Mouse (Mus musculus) midbrain, postnatal 0 days (tissue): ENCODE data around the gene Ahnak. TPM values are rescaled to one million over a fixed set of nuclear protein-coding genes. Genes with fewer than 3 reads are reported as not detected.
"Not testable (repeated sequence)": the region's sequence is repeated elsewhere in the genome, so short reads cannot be mapped to it uniquely, and the experiment has no call there.

Experiments
- ATAC-seq: fragments of 200-750 bp; cut with Nextera tagmentation; 2 replicates; pipeline ENCODE4 v1.8.0; 2017; ENCODE audit warnings: moderate number of reproducible peaks, mild to moderate bottlenecking, moderate TSS enrichment, moderate library complexity; ENCODE audit not compliant: low FRiP score
- DNase-seq: peaks from one replicate; pipeline ENCODE4 v3.0.0-alpha.2; 2015; ENCODE audit warnings: low spot score
- H3K27ac ChIP-seq: fragments of 300-500 bp; sonication (generic); 2 replicates; pipeline ENCODE4 v1.5.1; 2014; ENCODE audit warnings: low read depth, mild to moderate bottlenecking, low read length, mixed read lengths
- H3K27me3 ChIP-seq: fragments of 300-500 bp; sonication (generic); 2 replicates; pipeline ENCODE4 v1.6.1; 2014; ENCODE audit warnings: low read length, control low read depth, mixed read lengths; ENCODE audit not compliant: insufficient read depth
- H3K36me3 ChIP-seq: fragments of 300-500 bp; sonication (generic); 2 replicates; pipeline ENCODE4 v1.6.1; 2014; ENCODE audit warnings: low read length, control low read depth, mixed read lengths; ENCODE audit not compliant: insufficient read depth
- H3K4me1 ChIP-seq: fragments of 300-500 bp; sonication (generic); 2 replicates; pipeline ENCODE4 v1.6.1; 2014; ENCODE audit warnings: mild to moderate bottlenecking, control low read depth, antibody characterized with exemption, low read length, mixed read lengths; ENCODE audit not compliant: insufficient read depth
- H3K4me2 ChIP-seq: fragments of 300-500 bp; sonication (generic); 2 replicates; pipeline ENCODE4 v1.6.1; 2014; ENCODE audit warnings: low read depth, mild to moderate bottlenecking, low read length, mixed read lengths; ENCODE audit not compliant: poor library complexity, severe bottlenecking
- H3K4me3 ChIP-seq: fragments of 300-500 bp; sonication (generic); 2 replicates; pipeline ENCODE4 v1.5.1; 2014; ENCODE audit warnings: low read depth, mild to moderate bottlenecking, low read length, moderate library complexity
- H3K9ac ChIP-seq: fragments of 300-500 bp; sonication (generic); replicated peaks from 2 replicates; pipeline ENCODE4 v1.6.1; 2014; ENCODE audit warnings: mild to moderate bottlenecking, low read length, moderate library complexity, mixed read lengths; ENCODE audit not compliant: poor library complexity, severe bottlenecking
- H3K9me3 ChIP-seq: fragments of 300-500 bp; sonication (generic); 2 replicates; pipeline ENCODE4 v1.6.1; 2016; ENCODE audit warnings: low read length, control low read depth
- CTCF ChIP-seq: IDR thresholded peaks from 2 replicates; pipeline ENCODE4 v1.5.1; 2016; ENCODE audit warnings: antibody characterized with exemption, mild to moderate bottlenecking
- WGBS: fragments of 180-500 bp; shearing (Covaris S2); extraction: QIAGEN DNeasy Blood & Tissue Kit; methylation state at CpG from one replicate; pipeline ENCODE4 v1.1.7; 2014; 5-methylcytosine and 5-hydroxymethylcytosine counted together
- polyA plus RNA-seq: library from polyadenylated mRNA; unstranded; fragments of >200 nt; fragmentation: Nextera tagmentation; extraction: Ambion mirVana; gene quantifications from 2 replicates; pipeline ENCODE4 v1.2.1, GENCODE M21; 2015
- total RNA-seq: library from RNA; depleted of rRNA; stranded (reverse); fragments of >200 nt; gene quantifications from 2 replicates; pipeline ENCODE4 v1.2.3, GENCODE M21; 2014

Gene Ahnak
- total and polyA plus RNA-seq, 2 experiments from 2014 or later = 4.4 to 13.0 TPM

DNA sequence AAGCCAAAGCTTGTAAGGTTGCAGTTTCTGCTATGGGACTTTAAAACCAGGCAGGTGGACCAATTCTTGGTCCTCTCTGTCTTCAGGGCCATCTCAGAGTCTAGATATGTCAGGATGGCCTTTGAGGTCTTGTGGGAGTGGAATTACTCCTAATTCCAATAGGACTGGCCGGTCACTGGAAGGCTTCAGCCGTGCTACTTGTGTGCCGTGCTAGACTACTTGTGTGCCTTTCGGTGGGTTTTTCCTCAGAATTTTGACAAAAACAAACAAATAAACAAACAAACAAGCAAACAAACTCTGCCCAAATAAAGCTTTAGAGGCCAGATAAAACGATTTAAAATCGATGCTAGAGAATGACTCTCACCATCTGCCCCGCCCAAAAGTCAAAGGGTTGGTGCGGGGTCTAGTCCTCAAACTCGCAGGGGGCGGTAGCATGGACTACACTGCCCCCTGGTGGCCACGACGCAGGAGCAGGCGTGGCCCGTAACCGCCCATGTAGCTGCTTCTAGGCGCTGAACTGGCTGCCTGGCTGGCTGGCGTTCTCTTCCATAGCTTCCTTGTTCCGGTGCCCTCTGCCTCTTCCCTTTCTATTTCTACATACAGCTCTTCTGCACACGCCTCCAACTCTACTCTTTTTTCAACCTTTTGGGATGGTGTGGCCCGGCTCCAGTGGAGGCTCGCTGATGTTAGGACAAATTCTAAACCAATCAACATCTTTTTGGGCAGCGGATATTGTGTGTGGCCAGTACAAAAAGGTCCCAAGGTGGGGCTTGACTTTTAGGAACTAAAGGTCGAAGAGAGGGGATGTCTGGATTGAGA lies 93.3 kb downstream of the Ahnak start:
- DNase-seq (peak; percentile 85), ATAC-seq (peak; percentile 93)
- Histone ChIP-seq H3K27me3 (no peaks in the 10 kb centered on the region), H3K9me3 (no peaks in the 10 kb centered on the region), H3K9ac (no peak overlapping the region), H3K4me2 (peak overlapping the region; percentile 37), H3K4me3 (no peak overlapping the region), H3K4me1 (no peaks in the 10 kb centered on the region), H3K27ac (no peak overlapping the region), H3K36me3 (no peaks in the 10 kb centered on the region)
- WGBS = 18% methylated on average over 23 of the region's 23 CpGs
- TF ChIP-seq CTCF = peak; percentile 94

DNA sequence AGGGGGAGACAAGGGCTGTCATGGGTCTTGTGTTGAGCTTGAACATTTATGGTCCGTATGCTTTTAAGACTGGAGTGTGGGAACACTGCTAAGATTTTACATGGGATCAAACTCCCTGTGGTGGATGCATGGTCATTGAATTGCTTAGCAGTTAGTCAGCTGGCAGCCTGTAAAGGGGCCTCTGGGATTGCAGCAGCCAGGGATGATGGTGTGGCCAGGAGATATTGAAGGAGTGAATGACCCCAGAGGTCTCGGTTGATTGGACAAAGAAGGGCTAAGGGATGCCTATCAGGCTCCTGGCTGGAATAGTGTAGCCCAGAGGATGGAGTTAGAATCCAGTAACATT lies 93.9 kb downstream of the Ahnak start:
- no peaks in the 10 kb centered on the region for H3K36me3 ChIP-seq
- no peaks in the 10 kb centered on the region for H3K9me3 ChIP-seq
- TF ChIP-seq CTCF = no peak
- H3K9ac ChIP-seq = no peak overlapping the region
- ATAC-seq (no peak), DNase-seq (no peak)
- no peak overlapping the region; the same call in 1 of the 2 replicates for H3K4me2 ChIP-seq
- no peak overlapping the region for H3K27ac ChIP-seq
- H3K27me3 ChIP-seq = no peaks in the 10 kb centered on the region
- H3K4me3 ChIP-seq = no peak overlapping the region
- WGBS = 91% methylated on average over 2 of the region's 2 CpGs
- H3K4me1 ChIP-seq = no peaks in the 10 kb centered on the region

DNA sequence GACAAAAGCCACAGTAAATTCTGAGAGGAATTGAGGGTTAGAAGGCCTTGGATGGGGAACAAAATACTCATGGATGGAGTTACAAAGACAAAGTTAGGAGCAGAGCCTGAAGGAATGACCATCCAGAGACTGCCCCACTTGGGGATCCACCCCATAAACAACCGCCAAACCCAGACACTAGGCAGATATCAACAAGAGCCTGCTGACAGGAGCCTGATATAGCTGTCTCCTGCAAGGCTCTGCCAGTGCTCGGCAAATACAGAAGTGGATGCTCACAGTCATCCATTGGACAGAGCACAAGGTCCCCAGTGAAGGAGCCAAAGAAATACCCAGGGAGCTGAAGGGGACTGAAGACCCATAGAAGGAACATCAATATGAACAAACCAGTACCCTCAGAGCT lies 94.8 kb downstream of the Ahnak start:
- DNase-seq, ATAC-seq, H3K36me3 ChIP-seq, H3K4me3 ChIP-seq, H3K27ac ChIP-seq, H3K4me2 ChIP-seq, H3K9ac ChIP-seq, H3K4me1 ChIP-seq, H3K9me3 ChIP-seq, H3K27me3 ChIP-seq: not testable (repeated sequence)
- 74% methylated on average over 2 of the region's 2 CpGs for WGBS

DNA sequence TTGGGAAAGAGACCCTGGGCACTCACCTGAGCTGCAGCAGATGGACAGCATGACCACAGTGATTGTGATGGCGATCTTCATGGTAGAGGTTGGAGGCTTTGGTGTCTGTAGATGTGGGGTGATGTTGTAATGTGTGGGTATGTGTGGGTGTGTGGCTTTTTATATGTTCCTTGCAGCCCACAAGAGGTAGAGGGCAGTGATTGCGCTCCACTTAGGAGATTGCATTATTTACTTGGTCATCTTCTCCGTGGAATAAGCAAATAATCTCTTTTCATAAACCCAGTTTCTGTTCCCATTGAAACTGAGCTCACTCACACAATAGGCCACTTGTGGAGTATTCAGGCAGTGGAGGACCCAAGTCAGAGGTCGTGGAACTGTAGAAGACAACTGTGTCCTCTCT lies 98.7 kb downstream of the Ahnak start, which contains the start of gene Scgb1a1:
Scgb1a1 (minus strand) TSS at position 138 of the 400 bp plus-strand sequence.
- DNase-seq = no peak
- TF ChIP-seq CTCF = no peak
- H3K4me2 ChIP-seq = no peak within 1 kb of the TSS
- H3K27ac ChIP-seq = no peak within 1 kb of the TSS
- WGBS = 82% methylated on average over 4 of the region's 4 CpGs
- no peak within 1 kb of the TSS for H3K4me3 ChIP-seq
- no peak within 1 kb of the TSS for H3K9ac ChIP-seq
- ATAC-seq = no peak
- no peaks in the 10 kb centered on the region for H3K4me1 ChIP-seq
- no peaks in the 10 kb centered on the region for H3K36me3 ChIP-seq
- no peaks in the 10 kb centered on the region for H3K27me3 ChIP-seq
- H3K9me3 ChIP-seq = no peaks in the 10 kb centered on the region

DNA sequence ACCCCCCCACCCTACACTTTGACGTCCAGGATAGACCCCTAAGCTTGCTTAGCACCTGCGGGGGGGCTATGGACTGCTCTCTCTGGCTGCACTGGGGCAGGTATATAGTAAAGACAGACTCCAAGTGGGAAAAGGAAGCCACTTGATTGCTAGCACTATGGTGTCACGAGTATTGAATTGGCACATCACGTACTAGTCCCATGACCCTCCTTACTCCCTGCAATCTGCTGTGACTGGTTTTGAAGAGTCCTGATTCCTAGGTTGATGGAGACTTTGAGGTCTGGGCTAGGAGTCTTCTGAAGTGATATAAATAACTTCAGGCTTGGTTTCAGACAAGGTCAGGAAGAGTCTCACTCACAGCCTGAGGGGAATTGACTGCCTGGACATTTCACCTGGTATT lies 101.1 kb downstream of the Ahnak start:
- DNase-seq (no peak), ATAC-seq (no peak)
- Histone ChIP-seq H3K4me2 (no peak overlapping the region), H3K36me3 (no peaks in the 10 kb centered on the region), H3K27ac (no peak overlapping the region), H3K27me3 (no peaks in the 10 kb centered on the region), H3K4me3 (no peak overlapping the region), H3K9ac (no peak overlapping the region), H3K4me1 (no peaks in the 10 kb centered on the region), H3K9me3 (no peaks in the 10 kb centered on the region)
- TF ChIP-seq CTCF = no peak
- WGBS = 72% methylated on average over 4 of the region's 4 CpGs

DNA sequence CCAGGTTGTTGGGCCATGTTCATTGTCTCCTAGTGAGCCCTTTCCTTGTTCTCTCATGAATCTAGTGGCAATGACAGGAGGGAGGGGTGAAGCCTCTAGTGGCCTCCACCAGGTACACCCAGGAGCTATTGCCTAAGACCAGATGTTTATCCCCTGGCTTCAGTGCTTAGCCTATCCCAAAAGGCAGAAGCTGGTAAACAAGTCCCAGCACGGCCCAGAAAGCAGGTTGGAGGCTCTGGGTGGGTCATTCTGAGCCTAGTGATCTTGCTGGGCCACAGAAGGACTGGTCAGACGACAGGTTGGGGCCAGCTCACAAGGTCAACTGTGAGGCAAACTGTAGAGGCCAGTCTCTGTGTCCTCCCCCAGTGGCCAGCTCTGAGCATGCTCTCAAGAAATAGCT lies 101.6 kb downstream of the Ahnak start:
- H3K9ac ChIP-seq = no peak overlapping the region
- no peak for DNase-seq
- H3K4me2 ChIP-seq = no peak overlapping the region
- ATAC-seq = no peak
- H3K27ac ChIP-seq = no peak overlapping the region
- no peaks in the 10 kb centered on the region for H3K36me3 ChIP-seq
- WGBS = 70% methylated on average over 2 of the region's 2 CpGs
- H3K9me3 ChIP-seq = no peaks in the 10 kb centered on the region
- no peak overlapping the region for H3K4me3 ChIP-seq
- no peaks in the 10 kb centered on the region for H3K4me1 ChIP-seq
- no peak for TF ChIP-seq CTCF
- H3K27me3 ChIP-seq = no peaks in the 10 kb centered on the region
